Mouse (Mus musculus) kidney, adult 2 months (tissue): ENCODE results near the gene Adam10.

Source experiments
- CTCF ChIP-seq: fragments of 200-500 bp; conservative IDR thresholded peaks from 2 replicates; pipeline ENCODE4 v1.5.1; 2011; ENCODE audit warnings: low read depth, mild to moderate bottlenecking, control low read depth, low read length, moderate library complexity, mixed read lengths; ENCODE audit not compliant: insufficient read depth, insufficient read length
- POLR2A ChIP-seq: fragments of 200-500 bp; IDR thresholded peaks from one replicate; pipeline ENCODE4 v1.6.1; 2011; ENCODE audit warnings: low read depth, low read length, control low read depth

- TF ChIP-seq CTCF: no peak
- TF ChIP-seq POLR2A: no peak
Measured at GRCm38 (mm10) chr9:70682202-70682601, 3.4 kb downstream of the Adam10 start.
